Mouse (Mus musculus): ENCODE measurements around the gene Chd3.

DNA sequence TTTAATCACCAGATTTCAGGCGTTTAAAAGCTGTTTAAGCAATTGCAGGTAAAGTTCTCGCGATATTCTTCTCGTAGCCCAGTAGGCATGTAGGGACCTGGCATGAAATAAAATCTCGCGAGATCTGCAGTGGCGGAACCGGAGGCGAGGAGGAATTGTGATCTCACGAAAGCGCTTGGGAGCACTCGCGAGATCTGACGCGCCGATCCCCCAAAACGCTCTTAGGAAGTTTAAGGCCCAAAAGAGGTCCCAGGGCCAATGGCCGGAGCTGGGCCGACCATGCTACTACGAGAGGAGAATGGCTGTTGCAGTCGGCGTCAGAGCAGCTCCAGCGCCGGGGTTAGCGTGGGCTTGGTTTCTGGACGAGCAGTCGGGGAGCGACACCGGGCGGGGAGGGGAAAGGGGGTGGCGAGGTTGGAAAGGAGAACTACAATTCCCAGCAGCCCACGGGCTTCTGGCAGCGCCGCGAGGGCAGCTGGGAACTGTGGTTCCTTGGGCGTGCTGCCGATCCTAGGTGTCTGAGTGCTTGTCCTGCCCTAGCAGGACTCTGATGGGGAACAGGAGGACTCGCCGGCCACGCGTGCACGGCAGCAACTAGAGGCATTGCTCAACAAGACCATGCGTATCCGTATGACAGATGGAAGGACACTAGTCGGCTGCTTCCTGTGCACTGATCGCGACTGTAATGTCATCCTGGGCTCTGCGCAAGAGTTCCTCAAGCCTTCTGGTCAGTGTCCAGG lies 26.6 kb upstream of the Chd3 start:
- TF ChIP-seq POLR2A (IDR thresholded peaks at IDR 0.05; ENCODE audit: low read depth, low read length) (peak; percentile 86), CTCF (IDR thresholded peaks at IDR 0.05; ENCODE audit: borderline replicate concordance, insufficient read depth, low read length) (no peak)

Measured in embryonic fibroblast, embryonic 13.5 days (primary cell).